In the genomic region with DNA sequence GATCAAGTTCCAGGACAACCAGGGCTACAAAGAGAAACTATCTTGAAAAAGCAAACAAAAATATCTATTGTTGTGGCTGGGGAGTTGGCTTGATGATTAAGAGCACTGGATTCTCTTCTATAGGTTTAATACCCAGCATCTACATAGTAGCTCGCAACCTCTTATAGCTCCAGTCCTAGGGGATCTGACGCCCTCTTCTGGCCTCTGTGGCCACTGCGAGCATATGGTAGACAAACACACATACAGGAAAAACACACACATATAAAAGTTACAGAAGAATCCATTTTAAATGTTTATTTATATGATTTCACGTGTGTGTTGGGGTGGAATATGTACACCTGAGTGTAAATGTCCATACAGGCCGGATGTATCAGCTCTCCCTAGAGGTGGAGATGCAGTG, we compare ENCODE assay signal across 28 mouse cellular contexts. TPM values are rescaled to one million over a fixed set of nuclear protein-coding genes. Genes with fewer than 3 reads are reported as not detected.
A peak's percentile ranks its signal among the peaks of the same experiment; 100 is the strongest.
DNase-seq lines count a peak whose midpoint lies in the region; ATAC-seq and TF ChIP-seq lines count a peak whose summit lies in the region.
"Had no signal": no experiment of that assay in that cellular context is flagged by ENCODE, and none has a peak within 500 bp of the region (broad histone marks: within the 10 kb centered on the region; RNA-seq: fewer than 3 reads in every experiment).

No protein-coding gene starts in this region.

- H3K9me3 ChIP-seq in liver, embryonic 11.5 days (ENCODE audit: control insufficient read depth, low read length): no peaks in the 10 kb centered on the region
- H3K9me3 ChIP-seq in liver, embryonic 13.5 days (replicated peaks): no peaks in the 10 kb centered on the region
- no peaks in the 10 kb centered on the region for H3K9me3 ChIP-seq in stomach, postnatal 0 days (ENCODE audit: control insufficient read depth, low read length)
- H3K9me3 ChIP-seq: embryonic facial prominence, embryonic 12.5 days; kidney, embryonic 15.5 days; limb, embryonic 13.5 days; lung, embryonic 15.5 days; midbrain, embryonic 15.5 days had no signal

- H3K9ac ChIP-seq in liver, embryonic 11.5 days (ENCODE audit: low read depth, low read length): no peak overlapping the region
- no peak overlapping the region for H3K9ac ChIP-seq in liver, embryonic 13.5 days
- no peak overlapping the region for H3K9ac ChIP-seq in stomach, postnatal 0 days (ENCODE audit: low read length)
- H3K9ac ChIP-seq: embryonic facial prominence, embryonic 12.5 days; heart, embryonic 12.5 days; kidney, embryonic 15.5 days; limb, embryonic 13.5 days; lung, embryonic 15.5 days; midbrain, embryonic 15.5 days; neural tube, embryonic 12.5 days had no signal

- 53% methylated on average over 5 of the region's 5 CpGs for WGBS in liver, embryonic 11.5 days
- WGBS in liver, embryonic 13.5 days (ENCODE audit: insufficient replicate concordance): 52% methylated on average over 5 of the region's 5 CpGs
- WGBS in stomach, postnatal 0 days: 52% methylated on average over 5 of the region's 5 CpGs

- H3K4me2 ChIP-seq in liver, embryonic 11.5 days: no peak overlapping the region
- H3K4me2 ChIP-seq in liver, embryonic 13.5 days: peak overlapping the region; percentile 63
- H3K4me2 ChIP-seq in stomach, postnatal 0 days (replicated peaks; ENCODE audit: low read depth): no peak overlapping the region
- H3K4me2 ChIP-seq: embryonic facial prominence, embryonic 12.5 days; heart, embryonic 12.5 days; kidney, embryonic 15.5 days; limb, embryonic 13.5 days; lung, embryonic 15.5 days; midbrain, embryonic 15.5 days; neural tube, embryonic 12.5 days had no signal

- no peaks in the 10 kb centered on the region; the same call in 1 of the 2 replicates for H3K4me1 ChIP-seq in liver, embryonic 11.5 days (replicated peaks; ENCODE audit: control insufficient read depth, insufficient read depth, low read length)
- H3K4me1 ChIP-seq in liver, embryonic 13.5 days (replicated peaks): peaks cover 34% of the 10 kb centered on the region
- H3K4me1 ChIP-seq in stomach, postnatal 0 days (replicated peaks; ENCODE audit: control insufficient read depth, insufficient read depth): no peaks in the 10 kb centered on the region
- H3K4me1 ChIP-seq: heart, embryonic 12.5 days; neural tube, embryonic 12.5 days had no signal

- no peak overlapping the region for H3K27ac ChIP-seq in liver, embryonic 11.5 days (ENCODE audit: low read depth, low read length)
- H3K27ac ChIP-seq in liver, embryonic 13.5 days: peak overlapping the region; percentile 83; the same call in 1 of the 2 replicates
- no peak overlapping the region for H3K27ac ChIP-seq in stomach, postnatal 0 days (replicated peaks)
- H3K27ac ChIP-seq: embryonic facial prominence, embryonic 12.5 days; hindbrain, embryonic 10.5 days; kidney, embryonic 15.5 days; limb, embryonic 13.5 days; lung, embryonic 15.5 days; midbrain, embryonic 15.5 days; neural tube, embryonic 12.5 days had no signal

- no peak for ATAC-seq in liver, embryonic 11.5 days (replicated peaks; ENCODE audit: low FRiP score)
- ATAC-seq in liver, embryonic 13.5 days (ENCODE audit: low read depth): no peak
- ATAC-seq in stomach, postnatal 0 days (ENCODE audit: low FRiP score, low TSS enrichment): no peak
- ATAC-seq in erythroid progenitor cell, adult 5-6 weeks (replicated peaks; ENCODE audit: low FRiP score, poor library complexity, severe bottlenecking): no peak
- ATAC-seq: activated CD4-positive, CD25-positive, alpha-beta regulatory T cell, adult 4 months; forebrain, embryonic 14.5 days; hindbrain, embryonic 16.5 days; midbrain, embryonic 15.5 days had no signal

- TF ChIP-seq EP300 in stomach, postnatal 0 days (optimal IDR thresholded peaks at IDR 0.05): no peak

- no peak overlapping the region for H3K4me3 ChIP-seq in liver, embryonic 11.5 days (ENCODE audit: low read depth, low read length)
- no peak overlapping the region for H3K4me3 ChIP-seq in liver, embryonic 13.5 days (replicated peaks)
- H3K4me3 ChIP-seq in stomach, postnatal 0 days (ENCODE audit: low read depth, low read length): no peak overlapping the region
- H3K4me3 ChIP-seq: embryonic facial prominence, embryonic 12.5 days; heart, embryonic 12.5 days; hindbrain, embryonic 10.5 days; kidney, embryonic 15.5 days; limb, embryonic 13.5 days; lung, embryonic 15.5 days; midbrain, embryonic 15.5 days; neural tube, embryonic 12.5 days had no signal

- DNase-seq in liver (peak; percentile 65), R1 (ENCODE audit: low read depth, low spot score) (peak; percentile 43)
- DNase-seq in liver, embryonic 11.5 days (ENCODE audit: low spot score): no peak
- DNase-seq in liver, embryonic 13.5 days: no peak
- no peak for DNase-seq in stomach, postnatal 0 days (ENCODE audit: low spot score)
- no peak for DNase-seq in B cell, adult 2 months
- DNase-seq: adrenal gland, adult 8-10 months; cerebellum, adult 18-20 months; cerebellum, postnatal 14 days; gastrocnemius, postnatal 10 days; heart, adult 11 months; heart, postnatal 10 days; kidney, adult 11 months; layer of hippocampus, postnatal 36 days; lung, postnatal 4 days; thymus, postnatal 36 days had no signal

- H3K36me3 ChIP-seq in liver, embryonic 11.5 days (ENCODE audit: control insufficient read depth, insufficient read depth, low read length): no peaks in the 10 kb centered on the region
- no peaks in the 10 kb centered on the region for H3K36me3 ChIP-seq in liver, embryonic 13.5 days
- no peaks in the 10 kb centered on the region for H3K36me3 ChIP-seq in stomach, postnatal 0 days (ENCODE audit: control insufficient read depth, insufficient read depth, low read length)
- H3K36me3 ChIP-seq: embryonic facial prominence, embryonic 12.5 days; heart, embryonic 12.5 days; hindbrain, embryonic 10.5 days; kidney, embryonic 15.5 days; limb, embryonic 13.5 days; lung, embryonic 15.5 days; midbrain, embryonic 15.5 days; neural tube, embryonic 12.5 days had no signal

- peaks cover 5% of the 10 kb centered on the region; the same call in 1 of the 2 replicates for H3K27me3 ChIP-seq in liver, embryonic 11.5 days (replicated peaks; ENCODE audit: control insufficient read depth, insufficient read depth, low read length)
- peaks cover 35% of the 10 kb centered on the region for H3K27me3 ChIP-seq in liver, embryonic 13.5 days
- no peaks in the 10 kb centered on the region for H3K27me3 ChIP-seq in stomach, postnatal 0 days (ENCODE audit: control insufficient read depth, insufficient read depth, low read length)
- H3K27me3 ChIP-seq: embryonic facial prominence, embryonic 12.5 days; lung, embryonic 15.5 days; midbrain, embryonic 15.5 days had no signal

- peak; percentile 25; the same call in 1 of the 2 replicates for TF ChIP-seq CTCF in stomach, postnatal 0 days (IDR thresholded peaks at IDR 0.05; ENCODE audit: low read depth)

RNA-seq across cellular contexts. Expression of gene Gm266, which starts 21.4 kb away (rescaled TPM):
- 4.9 and 5.6 TPM in 2 replicates for polyA plus RNA-seq in liver, embryonic 11.5 days (2014; fragmentation: Nextera tagmentation; extraction: Ambion mirVana)
- polyA plus RNA-seq in liver, embryonic 13.5 days (2015; fragmentation: Nextera tagmentation; extraction: Ambion mirVana): 0.76 and 1.0 TPM in 2 replicates
- 12.5 and 14.4 TPM in 2 replicates for polyA plus RNA-seq in stomach, postnatal 0 days (2015; fragmentation: Nextera tagmentation; extraction: Ambion mirVana)
- total RNA-seq in erythroid progenitor cell, adult 5-6 weeks (2015; ENCODE audit: low replicate concordance): 1.8 TPM in 1 of 2 replicates, not detected in the other
- total RNA-seq in erythroid progenitor cell, adult 5-6 weeks (2017; ENCODE audit: low replicate concordance): not detected in 2 replicates
- total RNA-seq: adrenal gland, adult 8-10 months had no signal
- polyA plus RNA-seq: activated CD4-positive, CD25-positive, alpha-beta regulatory T cell, adult 4 months had no signal

RNA-seq across cellular contexts. Expression of gene Eif5, which starts 30.8 kb away (rescaled TPM):
- polyA plus RNA-seq in liver, embryonic 11.5 days (2014; fragmentation: Nextera tagmentation; extraction: Ambion mirVana): 623 and 628 TPM in 2 replicates
- 677 and 738 TPM in 2 replicates for polyA plus RNA-seq in liver, embryonic 13.5 days (2015; fragmentation: Nextera tagmentation; extraction: Ambion mirVana)
- 448 and 455 TPM in 2 replicates for polyA plus RNA-seq in stomach, postnatal 0 days (2015; fragmentation: Nextera tagmentation; extraction: Ambion mirVana)
- 265 and 296 TPM in 2 replicates for total RNA-seq in erythroid progenitor cell, adult 5-6 weeks (2015; ENCODE audit: low replicate concordance)
- 240 and 253 TPM in 2 replicates for total RNA-seq in erythroid progenitor cell, adult 5-6 weeks (2017; ENCODE audit: low replicate concordance)

Comparison
In these comparisons a context has a peak if more than half of its experiments do, and no peak if none do; other contexts are left out.
1. DNase-seq: peak in liver (single experiment) and R1 (single experiment); none in liver, embryonic 11.5 days (single experiment), liver, embryonic 13.5 days (single experiment), stomach, postnatal 0 days (single experiment) and B cell, adult 2 months (0 of 2).